ENCODE assay signal across 14 mouse cellular contexts in the genomic region with DNA sequence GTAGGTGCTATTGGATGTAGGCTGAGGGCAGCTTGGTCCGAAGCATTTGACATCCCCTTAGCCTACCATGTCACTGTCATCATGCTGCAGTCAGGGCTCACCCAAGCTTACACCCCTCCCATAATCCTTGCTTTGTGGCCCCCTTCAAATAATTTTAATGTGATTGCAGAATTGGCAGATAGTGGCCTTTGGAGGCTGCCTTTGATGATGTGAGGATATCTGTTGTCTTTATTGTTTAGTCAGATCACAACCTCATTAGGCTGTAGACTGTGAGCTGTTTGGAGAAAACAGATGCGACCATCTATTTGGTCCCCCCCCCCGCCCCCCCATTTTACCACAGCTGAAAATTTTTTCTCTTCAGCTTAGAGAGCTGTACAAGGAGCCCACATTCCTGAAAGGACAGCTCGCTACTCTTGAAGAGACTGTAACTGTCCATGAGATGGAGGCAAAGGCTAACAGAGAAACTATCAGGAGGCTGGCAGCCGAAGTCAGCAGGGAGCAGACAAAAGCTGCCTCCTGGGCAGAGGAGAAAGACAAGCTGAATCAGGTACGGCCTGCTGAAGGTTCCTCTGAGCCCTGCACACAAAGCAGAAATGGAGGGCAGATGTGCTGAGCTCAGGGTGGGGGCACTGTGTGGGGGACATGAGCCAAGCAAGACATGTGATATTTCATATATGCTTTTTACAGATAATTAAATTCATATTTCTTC. TPM values are rescaled to one million over a fixed set of nuclear protein-coding genes. Genes with fewer than 3 reads are reported as not detected.
DNase-seq lines count a peak whose midpoint lies in the region; ATAC-seq and TF ChIP-seq lines count a peak whose summit lies in the region.
"Had no signal": no experiment of that assay in that cellular context is flagged by ENCODE, and none has a peak within 500 bp of the region (broad histone marks: within the 10 kb centered on the region; RNA-seq: fewer than 3 reads in every experiment).

No protein-coding gene starts in this region.

- H3K9me3 ChIP-seq in hindbrain, embryonic 12.5 days (replicated peaks): no peaks in the 10 kb centered on the region
- peaks cover 4% of the 10 kb centered on the region; the same call in 1 of the 2 replicates for H3K9me3 ChIP-seq in hindbrain, embryonic 10.5 days
- H3K9me3 ChIP-seq in hindbrain, embryonic 16.5 days (ENCODE audit: control insufficient read depth, low read length): no peaks in the 10 kb centered on the region; the same call in 1 of the 2 replicates
- H3K9me3 ChIP-seq: embryonic facial prominence, embryonic 15.5 days; liver, embryonic 12.5 days had no signal

- intact Hi-C loops in heart, adult 2 months (cut with DNase I): no loop called here

- H3K36me3 ChIP-seq in hindbrain, embryonic 12.5 days: no peaks in the 10 kb centered on the region
- H3K36me3 ChIP-seq in hindbrain, embryonic 10.5 days: no peaks in the 10 kb centered on the region
- H3K36me3 ChIP-seq in hindbrain, embryonic 16.5 days (ENCODE audit: control insufficient read depth, insufficient read depth, low read length): no peaks in the 10 kb centered on the region
- no peaks in the 10 kb centered on the region for H3K36me3 ChIP-seq in heart, adult 2 months (ENCODE audit: control insufficient read depth, insufficient read depth, low read length)
- H3K36me3 ChIP-seq: embryonic facial prominence, embryonic 15.5 days; liver, embryonic 12.5 days had no signal

- TF ChIP-seq POLR2A in heart, adult 2 months (IDR thresholded peaks at IDR 0.05; ENCODE audit: insufficient read depth, low read depth, low read length): no peak

- DNase-seq in hindbrain, embryonic 10.5 days (ENCODE audit: low spot score): no peak
- DNase-seq in ovary, adult 18-20 months (ENCODE audit: low spot score): peak; percentile 11
- no peak for DNase-seq in ovary, postnatal 36 days (ENCODE audit: low spot score)
- peak; percentile 21 for DNase-seq in retina, embryonic 14.5 days (ENCODE audit: low spot score)
- DNase-seq in heart, adult 2 months: no peak
- DNase-seq: cerebellum, adult 11-12 months; gastrocnemius, postnatal 14 days; layer of hippocampus, postnatal 36 days; thymus, postnatal 14 days had no signal

- no peak overlapping the region for H3K4me3 ChIP-seq in hindbrain, embryonic 12.5 days
- H3K4me3 ChIP-seq in hindbrain, embryonic 10.5 days: no peak overlapping the region
- H3K4me3 ChIP-seq in hindbrain, embryonic 16.5 days (ENCODE audit: low read length): no peak overlapping the region
- H3K4me3 ChIP-seq in heart, adult 2 months: no peak overlapping the region
- H3K4me3 ChIP-seq: embryonic facial prominence, embryonic 15.5 days; liver, embryonic 12.5 days; megakaryocyte, embryonic 14.5 days had no signal

- TF ChIP-seq CTCF in heart, adult 2 months (IDR thresholded peaks at IDR 0.05): no peak

- TF ChIP-seq EP300 in heart, adult 2 months (IDR thresholded peaks at IDR 0.05; ENCODE audit: insufficient read depth, low read depth, low read length): no peak

- H3K27me3 ChIP-seq in hindbrain, embryonic 12.5 days: no peaks in the 10 kb centered on the region
- H3K27me3 ChIP-seq in hindbrain, embryonic 10.5 days (ENCODE audit: insufficient read depth, poor library complexity, severe bottlenecking): no peaks in the 10 kb centered on the region
- H3K27me3 ChIP-seq in hindbrain, embryonic 16.5 days (replicated peaks; ENCODE audit: control insufficient read depth, insufficient read depth, low read length): no peaks in the 10 kb centered on the region
- H3K27me3 ChIP-seq in heart, adult 2 months (ENCODE audit: control insufficient read depth, insufficient read depth, low read length): no peaks in the 10 kb centered on the region
- H3K27me3 ChIP-seq: embryonic facial prominence, embryonic 15.5 days; liver, embryonic 12.5 days; megakaryocyte, embryonic 14.5 days had no signal

- peak; percentile 55; the same call in 1 of the 2 replicates for ATAC-seq in hindbrain, embryonic 12.5 days (ENCODE audit: low FRiP score)
- peak; percentile 87 for ATAC-seq in hindbrain, embryonic 16.5 days
- ATAC-seq: liver, embryonic 12.5 days had no signal

- H3K4me2 ChIP-seq in hindbrain, embryonic 12.5 days (replicated peaks): no peak overlapping the region
- no peak overlapping the region for H3K4me2 ChIP-seq in hindbrain, embryonic 16.5 days (ENCODE audit: low read length)
- H3K4me2 ChIP-seq: embryonic facial prominence, embryonic 15.5 days; liver, embryonic 12.5 days had no signal

- no peak overlapping the region for H3K9ac ChIP-seq in hindbrain, embryonic 12.5 days
- no peak overlapping the region for H3K9ac ChIP-seq in hindbrain, embryonic 16.5 days (ENCODE audit: low read depth, low read length)
- no peak overlapping the region for H3K9ac ChIP-seq in heart, adult 2 months (ENCODE audit: low read depth, low read length)
- H3K9ac ChIP-seq: embryonic facial prominence, embryonic 15.5 days; liver, embryonic 12.5 days had no signal

- no peak overlapping the region for H3K27ac ChIP-seq in hindbrain, embryonic 12.5 days
- no peak overlapping the region for H3K27ac ChIP-seq in hindbrain, embryonic 10.5 days
- no peak overlapping the region for H3K27ac ChIP-seq in hindbrain, embryonic 16.5 days (ENCODE audit: low read depth, low read length)
- no peak overlapping the region for H3K27ac ChIP-seq in heart, adult 2 months
- H3K27ac ChIP-seq: embryonic facial prominence, embryonic 15.5 days; liver, embryonic 12.5 days had no signal

- 49% methylated on average over 6 of the region's 6 CpGs for WGBS in hindbrain, embryonic 12.5 days
- WGBS in hindbrain, embryonic 10.5 days: 56% methylated on average over 6 of the region's 6 CpGs
- WGBS in hindbrain, embryonic 16.5 days: 44% methylated on average over 6 of the region's 6 CpGs
- 46% methylated on average over 6 of the region's 6 CpGs for WGBS in heart, adult 2 months

- H3K4me1 ChIP-seq in hindbrain, embryonic 12.5 days: no peaks in the 10 kb centered on the region
- peaks cover 8% of the 10 kb centered on the region for H3K4me1 ChIP-seq in hindbrain, embryonic 10.5 days (replicated peaks)
- H3K4me1 ChIP-seq in hindbrain, embryonic 16.5 days (ENCODE audit: control insufficient read depth, insufficient read depth, low read depth, low read length): no peaks in the 10 kb centered on the region
- H3K4me1 ChIP-seq in heart, adult 2 months (ENCODE audit: control insufficient read depth, insufficient read depth, low read length): no peaks in the 10 kb centered on the region
- H3K4me1 ChIP-seq: embryonic facial prominence, embryonic 15.5 days; liver, embryonic 12.5 days; megakaryocyte, embryonic 14.5 days had no signal

- no peaks in the 10 kb centered on the region for H3K79me2 ChIP-seq in heart, adult 2 months (replicated peaks; ENCODE audit: control insufficient read depth, insufficient read depth, low read length)

RNA-seq across cellular contexts. Expression of gene Ccdc170, which starts 38.2 kb away (rescaled TPM):
- 0.45 and 0.77 TPM in 2 replicates for polyA plus RNA-seq in hindbrain, embryonic 12.5 days (2016; fragmentation: Nextera tagmentation; extraction: Ambion mirVana)
- polyA plus RNA-seq in hindbrain, embryonic 10.5 days (2016; fragmentation: Nextera tagmentation; extraction: Ambion mirVana): 0.06 and 0.34 TPM in 2 replicates
- 0.47 and 0.54 TPM in 2 replicates for polyA plus RNA-seq in hindbrain, embryonic 16.5 days (2015; fragmentation: Nextera tagmentation; extraction: Ambion mirVana)
- under 1 TPM; 0.21 to 0.25 TPM for total RNA-seq in heart, adult 2 months (2021)
- 0.08 and 0.26 TPM in 2 replicates for polyA plus RNA-seq in heart, adult 2 months (2012; rRNA removed)

Comparison
In these comparisons a context has a peak if more than half of its experiments do, and no peak if none do; other contexts are left out.
1. DNase-seq: peak in ovary, adult 18-20 months (single experiment) and retina, embryonic 14.5 days (single experiment); none in hindbrain, embryonic 10.5 days (single experiment), ovary, postnatal 36 days (single experiment) and heart, adult 2 months (0 of 2).